In the genomic region with DNA sequence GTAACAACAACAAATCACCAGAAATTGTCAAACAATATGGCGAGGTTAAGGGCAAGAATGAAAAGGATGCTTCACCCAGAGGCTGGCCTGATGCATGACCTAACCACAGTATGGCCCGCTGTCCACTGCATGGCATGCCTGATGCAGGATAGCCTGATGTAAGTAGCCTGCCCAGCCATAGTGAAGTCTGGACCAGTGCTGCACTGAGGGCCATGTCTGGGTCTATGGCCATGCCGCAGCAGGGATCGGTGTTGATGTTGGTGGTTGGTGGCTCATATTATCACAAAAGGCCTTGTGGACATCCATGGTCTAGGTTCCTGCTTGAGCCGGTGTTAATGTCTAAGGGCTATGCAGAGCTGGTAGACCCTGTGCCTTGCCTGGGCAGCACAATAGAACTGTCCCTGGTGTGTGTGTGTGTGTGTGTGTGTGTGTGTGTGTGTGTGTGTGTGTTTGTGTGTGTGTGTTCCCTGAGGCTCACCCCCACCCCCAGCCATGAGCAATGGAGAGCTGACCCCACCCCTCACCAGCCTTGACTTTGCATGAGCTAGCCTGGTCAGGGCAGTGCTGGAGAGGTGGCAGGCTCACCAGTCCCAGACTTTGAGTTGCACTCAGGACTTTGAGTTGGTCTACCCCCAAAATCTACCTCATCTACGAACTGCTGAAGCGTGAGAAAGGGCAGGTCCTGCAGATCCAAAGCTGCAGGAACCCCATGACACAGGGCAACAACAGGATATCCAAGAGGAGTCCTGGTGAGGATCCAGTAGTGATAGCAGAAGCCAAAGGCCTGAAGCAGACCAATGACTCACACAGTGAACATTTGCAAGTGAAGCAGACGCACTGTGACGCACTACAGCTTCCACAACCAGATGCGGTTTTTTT, we compare ENCODE assay signal across 7 mouse cellular contexts. TPM values are rescaled to one million over a fixed set of nuclear protein-coding genes. Genes with fewer than 3 reads are reported as not detected.
DNase-seq lines count a peak whose midpoint lies in the region; ATAC-seq and TF ChIP-seq lines count a peak whose summit lies in the region.

No protein-coding gene starts in this region.

- ATAC-seq in forebrain, embryonic 15.5 days (replicated peaks) = peak; percentile 42; the same call in 1 of the 2 replicates
- ATAC-seq in hindbrain, postnatal 0 days = peak; percentile 42; the same call in 1 of the 2 replicates
- ATAC-seq in megakaryocyte progenitor cell, adult 5-6 weeks (replicated peaks; ENCODE audit: poor library complexity) = no peak

- H3K4me2 ChIP-seq in forebrain, embryonic 15.5 days (replicated peaks) = no peak overlapping the region
- no peak overlapping the region for H3K4me2 ChIP-seq in hindbrain, postnatal 0 days (ENCODE audit: low read depth, low read length)

- no peaks in the 10 kb centered on the region for H3K9me3 ChIP-seq in forebrain, embryonic 15.5 days
- no peaks in the 10 kb centered on the region for H3K9me3 ChIP-seq in hindbrain, postnatal 0 days (ENCODE audit: low read length)

- DNase-seq in 3134 (ENCODE audit: extremely low read depth, insufficient read length, low spot score) = peak; percentile 54
- DNase-seq in 416B (ENCODE audit: low read depth) = peak; percentile 50
- no peak for DNase-seq in hindbrain, postnatal 0 days (ENCODE audit: low spot score)
- DNase-seq in skeletal muscle tissue, adult 2 months (ENCODE audit: low read depth, low spot score) = peak; percentile 78
- DNase-seq in retina, postnatal 1 day = no peak

- no peak for TF ChIP-seq CTCF in hindbrain, postnatal 0 days (IDR thresholded peaks at IDR 0.05; ENCODE audit: low read depth)

- no peaks in the 10 kb centered on the region for H3K27me3 ChIP-seq in forebrain, embryonic 15.5 days
- H3K27me3 ChIP-seq in hindbrain, postnatal 0 days (ENCODE audit: insufficient read depth, low read length) = no peaks in the 10 kb centered on the region

- 74% methylated on average over 10 of the region's 10 CpGs for WGBS in forebrain, embryonic 15.5 days
- WGBS in hindbrain, postnatal 0 days = 80% methylated on average over 10 of the region's 10 CpGs

- H3K4me1 ChIP-seq in forebrain, embryonic 15.5 days = peaks cover 10% of the 10 kb centered on the region
- H3K4me1 ChIP-seq in hindbrain, postnatal 0 days (ENCODE audit: insufficient read depth, low read length) = no peaks in the 10 kb centered on the region

- H3K36me3 ChIP-seq in forebrain, embryonic 15.5 days = no peaks in the 10 kb centered on the region
- no peaks in the 10 kb centered on the region for H3K36me3 ChIP-seq in hindbrain, postnatal 0 days (ENCODE audit: insufficient read depth, low read length)

- 0 out of 2 replicates have a peak overlapping the region, but pooled peaks have one; percentile 15 for H3K9ac ChIP-seq in forebrain, embryonic 15.5 days (replicated peaks)
- H3K9ac ChIP-seq in hindbrain, postnatal 0 days (replicated peaks; ENCODE audit: low read length) = no peak overlapping the region

- no peak overlapping the region for H3K4me3 ChIP-seq in forebrain, embryonic 15.5 days
- H3K4me3 ChIP-seq in hindbrain, postnatal 0 days (ENCODE audit: low read length) = no peak overlapping the region

- H3K27ac ChIP-seq in forebrain, embryonic 15.5 days (replicated peaks) = no peak overlapping the region
- no peak overlapping the region for H3K27ac ChIP-seq in hindbrain, postnatal 0 days

RNA-seq across cellular contexts. Expression of gene Cd2, which starts 7.0 kb away (rescaled TPM):
- 0.15 and 0.32 TPM in 2 replicates for polyA plus RNA-seq in forebrain, embryonic 15.5 days (2015; fragmentation: Nextera tagmentation; extraction: Ambion mirVana)
- not detected in 2 replicates for total RNA-seq in hindbrain, postnatal 0 days (2014; rRNA removed)
- polyA plus RNA-seq in hindbrain, postnatal 0 days (2015; fragmentation: Nextera tagmentation; extraction: Ambion mirVana) = not detected in 2 replicates
- not detected in 2 replicates for total RNA-seq in megakaryocyte progenitor cell, adult 5-6 weeks (2015)
- not detected in 2 replicates for total RNA-seq in megakaryocyte progenitor cell, adult 5-6 weeks (2017)

Comparison
In these comparisons a context has a peak if more than half of its experiments do, and no peak if none do; other contexts are left out.
1. DNase-seq: peak in 3134 (single experiment), 416B (single experiment) and skeletal muscle tissue, adult 2 months (single experiment); none in hindbrain, postnatal 0 days (single experiment) and retina, postnatal 1 day (single experiment).